Mouse (Mus musculus) CH12.LX (cell line): ENCODE measurements at regions not wholly inside any gene's neighbourhood (a gene's known extent, or its start where the extent isn't known, plus 50 kb on each side); places are given as distances from the start of the nearest gene placed in this dataset.

Experiments used
- DNase-seq: peaks from one replicate; pipeline ENCODE4 v3.0.0-alpha.2; 2013; ENCODE audit errors: extremely low read depth
- H3K27ac ChIP-seq: 2 replicates; pipeline ENCODE4 v1.5.1; 2012; ENCODE audit warnings: low read depth, mild to moderate bottlenecking, control low read depth, moderate library complexity; ENCODE audit not compliant: insufficient read depth
- H3K27me3 ChIP-seq: replicated peaks from 2 replicates; pipeline ENCODE3; 2012; ENCODE audit warnings: inconsistent platforms
- H3K36me3 ChIP-seq, 2 experiments: replicated peaks in 1 of 2; 2 replicates each; pipeline versions ENCODE3 to v1.6.1; 2012; ENCODE audit warnings: inconsistent platforms in 1 of 2, low read length in 1 of 2, mild to moderate bottlenecking in 1 of 2, mixed read lengths in 1 of 2, moderate library complexity in 1 of 2; ENCODE audit not compliant: control insufficient read depth in 1 of 2, insufficient read depth in 1 of 2
- H3K4me1 ChIP-seq, 2 experiments: 2 replicates each; pipeline ENCODE4 v1.6.1; 2012; ENCODE audit warnings: inconsistent platforms in 1 of 2, moderate library complexity in 1 of 2; ENCODE audit not compliant: insufficient read depth in 2 of 2, control insufficient read depth in 1 of 2
- H3K4me2 ChIP-seq: 2 replicates; pipeline ENCODE4 v1.6.1; 2012; ENCODE audit warnings: low read depth, mild to moderate bottlenecking, control low read depth; ENCODE audit not compliant: poor library complexity, insufficient read depth, severe bottlenecking
- H3K4me3 ChIP-seq, 3 experiments: fragments of 150-350 bp in 1 of 3; sonication (generic) in 1 of 3; replicated peaks in 1 of 3; 2 replicates each; pipeline versions ENCODE3 to v1.5.1; 2011 to 2012; ENCODE audit warnings: low read depth in 2 of 3, low read length in 2 of 3, mild to moderate bottlenecking in 2 of 3, moderate library complexity in 2 of 3, control low read depth in 1 of 3, improper control_type of control experiment in 1 of 3, inconsistent platforms in 1 of 3, mixed read lengths in 1 of 3; ENCODE audit not compliant: poor library complexity in 1 of 3
- H3K79me2 ChIP-seq: replicated peaks from 2 replicates; pipeline ENCODE4 v1.6.1; 2012; ENCODE audit warnings: mild to moderate bottlenecking, moderate library complexity; ENCODE audit not compliant: control insufficient read depth, poor library complexity, insufficient read depth, severe bottlenecking; ENCODE audit errors: extremely low read depth
- H3K9ac ChIP-seq: 2 replicates; pipeline ENCODE4 v1.6.1; 2012; ENCODE audit warnings: low read depth, mild to moderate bottlenecking, control low read depth, moderate library complexity; ENCODE audit not compliant: insufficient read depth
- H3K9me3 ChIP-seq: replicated peaks from 2 replicates; pipeline ENCODE3; 2012; ENCODE audit warnings: low read length, inconsistent platforms, mixed read lengths
- BHLHE40 ChIP-seq: IDR thresholded peaks from 2 replicates; pipeline ENCODE4 v1.6.1; 2011; ENCODE audit warnings: mild to moderate bottlenecking, low read depth, low read length, improper control_type of control experiment
- CHD1 ChIP-seq: IDR thresholded peaks from 2 replicates; pipeline ENCODE4 v1.6.1; 2012; ENCODE audit warnings: low read depth, low read length, improper control_type of control experiment, inconsistent platforms
- ELF1 ChIP-seq: IDR thresholded peaks from 2 replicates; pipeline ENCODE4 v1.6.1; 2014; ENCODE audit warnings: low read depth, mild to moderate bottlenecking, inconsistent platforms, low read length, improper control_type of control experiment
- EP300 ChIP-seq: IDR thresholded peaks from 2 replicates; pipeline ENCODE4 v1.6.1; 2011; ENCODE audit warnings: low read length, improper control_type of control experiment
- ETS1 ChIP-seq: conservative IDR thresholded peaks from 2 replicates; pipeline ENCODE4 v1.6.1; 2012; ENCODE audit warnings: low read depth, mild to moderate bottlenecking, inconsistent platforms, low read length, improper control_type of control experiment, moderate library complexity
- GABPA ChIP-seq: IDR thresholded peaks from 2 replicates; pipeline ENCODE4 v1.6.1; 2012; ENCODE audit warnings: low read depth, low read length, improper control_type of control experiment, inconsistent platforms; ENCODE audit not compliant: insufficient replicate concordance
- IRF4 ChIP-seq: IDR thresholded peaks from 2 replicates; pipeline ENCODE4 v1.6.1; 2014; ENCODE audit warnings: low read depth, mild to moderate bottlenecking, inconsistent platforms, low read length, improper control_type of control experiment
- JUN ChIP-seq: IDR thresholded peaks from 2 replicates; pipeline ENCODE4 v1.6.1; 2011; ENCODE audit warnings: low read depth, mild to moderate bottlenecking, low read length, improper control_type of control experiment, moderate library complexity; ENCODE audit not compliant: insufficient read depth
- MAX ChIP-seq: IDR thresholded peaks from 2 replicates; pipeline ENCODE4 v1.6.1; 2011; ENCODE audit warnings: low read length, improper control_type of control experiment
- MEF2A ChIP-seq: IDR thresholded peaks from 2 replicates; pipeline ENCODE4 v1.6.1; 2014; ENCODE audit warnings: low read depth, mild to moderate bottlenecking, inconsistent platforms, low read length, improper control_type of control experiment, borderline replicate concordance
- MXI1 ChIP-seq: IDR thresholded peaks from 2 replicates; pipeline ENCODE4 v1.6.1; 2011; ENCODE audit warnings: mild to moderate bottlenecking, low read depth, low read length, improper control_type of control experiment
- MYC ChIP-seq: IDR thresholded peaks from 2 replicates; pipeline ENCODE4 v1.6.1; 2011; ENCODE audit warnings: low read depth, mild to moderate bottlenecking, improper control_type of control experiment, low read length
- NELFE ChIP-seq: IDR thresholded peaks from 2 replicates; pipeline ENCODE4 v1.6.1; 2011; ENCODE audit warnings: low read depth, low read length, improper control_type of control experiment
- PAX5 ChIP-seq: IDR thresholded peaks from 2 replicates; pipeline ENCODE4 v1.6.1; 2012; ENCODE audit warnings: low read length, inconsistent platforms, mixed read lengths
- POLR2AphosphoS2 ChIP-seq: IDR thresholded peaks from 2 replicates; pipeline ENCODE4 v1.6.1; 2011; ENCODE audit warnings: low read depth, low read length, improper control_type of control experiment
- RCOR1 ChIP-seq: conservative IDR thresholded peaks from 2 replicates; pipeline ENCODE4 v1.6.1; 2012; ENCODE audit warnings: low read depth, mild to moderate bottlenecking, inconsistent platforms, low read length, improper control_type of control experiment
- ZC3H11A ChIP-seq: IDR thresholded peaks from 2 replicates; pipeline ENCODE4 v1.6.1; 2012; ENCODE audit warnings: low read depth, mild to moderate bottlenecking, inconsistent platforms, low read length, improper control_type of control experiment
- ZKSCAN1 ChIP-seq: IDR thresholded peaks from 2 replicates; pipeline ENCODE4 v1.6.1; 2012; ENCODE audit warnings: low read depth, inconsistent platforms, low read length, improper control_type of control experiment, borderline replicate concordance
- dilution Hi-C: fragments of 300-500 bp; cut with MboI; formaldehyde crosslinking; loops from 2 replicates; pipeline ENCODE4 v1.14.3; 2020; ENCODE audit warnings: low sequenced_read_pairs; ENCODE audit not compliant: extremely low pct_unique_long_range_greater_than_20kb, extremely low pct_ligation_motif_present
- in situ Hi-C: fragments of 300-500 bp; cut with MboI; formaldehyde crosslinking; loops from 3 replicates; pipeline ENCODE4 v1.14.3; 2019; ENCODE audit warnings: low sequenced_read_pairs, low pct_ligation_motif_present, low pct_unique_long_range_greater_than_20kb, mixed read lengths

DNA sequence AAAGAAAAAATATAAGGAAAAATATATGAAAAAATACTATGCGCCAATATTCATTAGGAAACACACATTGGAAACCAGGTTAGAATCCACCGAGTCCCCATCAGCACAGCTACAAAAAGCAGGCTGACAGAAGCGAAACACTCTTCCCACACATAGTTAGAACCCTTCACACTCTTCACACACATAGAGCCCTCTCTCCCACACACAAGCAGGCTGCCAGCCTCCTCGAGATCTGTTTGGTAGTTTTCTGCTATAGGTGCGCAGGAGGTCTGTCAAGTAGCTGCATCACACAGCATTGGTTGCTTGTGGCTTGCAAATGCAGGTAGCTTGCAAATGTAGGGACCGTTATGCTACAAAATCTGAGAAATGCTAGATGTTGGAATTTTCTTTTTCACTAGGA is 526.8 kb upstream of the Fat1 start:
- Histone ChIP-seq H3K4me2 (no peak overlapping the region), H3K27ac (no peak overlapping the region), H3K36me3 (no peaks in the 10 kb centered on the region), H3K79me2 (no peaks in the 10 kb centered on the region), H3K4me1 (no peaks in the 10 kb centered on the region), H3K9me3 (peaks cover 54% of the 10 kb centered on the region), H3K27me3 (no peaks in the 10 kb centered on the region), H3K9ac (no peak overlapping the region), H3K4me3 (no peak overlapping the region)
- dilution Hi-C loops = no loop called here
- no peak for DNase-seq
- in situ Hi-C loops = no loop called here
- TF ChIP-seq ZKSCAN1 (no peak), PAX5 (no peak), EP300 (no peak), ETS1 (no peak), ZC3H11A (no peak), MEF2A (no peak), RCOR1 (no peak), BHLHE40 (no peak), IRF4 (no peak), MAX (no peak), MXI1 (no peak), CHD1 (no peak), NELFE (no peak), MYC (no peak), GABPA (no peak), JUN (no peak), POLR2AphosphoS2 (no peak), ELF1 (no peak)

DNA sequence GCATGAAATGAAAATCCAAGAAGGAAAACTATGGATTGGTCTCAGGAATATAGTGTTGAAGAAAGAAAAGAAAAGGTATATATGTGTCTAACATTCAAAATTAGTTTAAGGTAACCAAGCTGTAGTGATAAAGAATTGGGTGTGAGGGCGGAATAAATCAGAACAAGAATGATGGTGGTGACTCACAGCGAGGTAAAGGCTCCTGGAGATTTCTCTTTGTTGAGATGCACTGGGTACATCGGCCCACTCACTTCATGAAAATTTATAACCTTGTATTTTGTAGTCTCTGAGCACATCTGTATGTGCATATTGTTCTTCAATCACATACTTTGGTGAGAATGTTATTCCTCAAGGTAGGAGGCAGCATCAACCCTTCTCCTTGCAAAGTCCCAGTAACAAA is 525.0 kb upstream of the Fat1 start:
- no peaks in the 10 kb centered on the region for H3K27me3 ChIP-seq
- no peaks in the 10 kb centered on the region for H3K36me3 ChIP-seq
- no peak overlapping the region for H3K4me2 ChIP-seq
- DNase-seq = no peak
- dilution Hi-C loops = no loop called here
- H3K79me2 ChIP-seq = no peaks in the 10 kb centered on the region
- in situ Hi-C loops = no loop called here
- no peak overlapping the region for H3K27ac ChIP-seq
- no peak overlapping the region for H3K4me3 ChIP-seq
- no peaks in the 10 kb centered on the region for H3K4me1 ChIP-seq
- TF ChIP-seq CHD1 (no peak), MAX (no peak)
- H3K9me3 ChIP-seq = peaks cover 50% of the 10 kb centered on the region
- no peak overlapping the region for H3K9ac ChIP-seq
